Mouse (Mus musculus): Measurements from ENCODE around the gene Tmem18. TPM values are rescaled to one million over a fixed set of nuclear protein-coding genes. Genes with fewer than 3 reads are reported as not detected.

The Tmem18 gene
- 10 to 100 TPM; 34.6 to 37.5 TPM for total RNA-seq (2021)

- peak; percentile 83 to 84 for DNase-seq (ENCODE audit: low spot score in 2 of 2)
- intact Hi-C loops (cut with DNase I), result no loop called here
These were observed at the start of gene Tmem18 for GRCm38 (mm10) chr12:30584356-30584740. Gene Tmem18 (plus strand): TSS chr12:30584426.

DNA sequence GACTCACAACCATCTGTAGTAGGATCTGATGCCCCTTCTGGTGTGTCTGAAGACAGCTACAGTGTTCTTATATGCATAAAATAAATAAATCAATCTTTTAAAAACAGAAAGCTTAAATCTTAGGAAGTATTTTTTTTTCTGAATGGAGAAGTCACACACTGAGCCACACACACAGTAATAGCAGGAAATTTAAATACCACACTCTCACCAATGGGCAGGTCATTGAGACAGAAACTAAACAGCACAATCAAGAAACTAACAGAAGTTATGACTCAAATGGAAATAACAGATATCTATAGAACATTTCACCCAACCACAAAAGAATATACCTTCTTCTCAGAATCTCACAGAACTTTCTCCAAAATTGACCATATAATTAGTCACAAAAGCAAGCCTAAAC, 26.9 kb upstream of the Tmem18 start:
- intact Hi-C loops (cut with DNase I), result no loop called here
- DNase-seq (ENCODE audit: low spot score in 2 of 2), result no peak

DNA sequence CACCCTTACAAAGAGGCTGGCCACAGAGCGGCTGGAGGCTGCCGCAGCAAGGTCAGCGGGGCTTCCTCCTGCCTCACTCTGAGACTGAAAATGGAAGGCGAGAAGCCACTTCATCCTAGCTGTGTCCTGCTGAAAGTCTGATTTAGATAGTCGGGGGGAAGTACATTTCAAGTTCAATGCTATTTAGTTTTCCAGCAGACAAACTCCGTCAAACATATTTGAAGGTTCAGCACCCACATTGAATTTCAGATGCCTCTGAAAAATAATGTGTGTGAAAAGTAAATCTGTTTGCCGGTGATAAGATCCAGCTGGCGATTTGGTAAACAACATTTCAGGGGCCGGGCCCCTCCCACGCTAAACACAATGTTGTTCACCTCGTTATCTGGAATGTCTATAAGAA, 22.8 kb upstream of the Tmem18 start:
- intact Hi-C loops (cut with DNase I), result no loop called here
- no peak for DNase-seq (ENCODE audit: low spot score in 2 of 2)

DNA sequence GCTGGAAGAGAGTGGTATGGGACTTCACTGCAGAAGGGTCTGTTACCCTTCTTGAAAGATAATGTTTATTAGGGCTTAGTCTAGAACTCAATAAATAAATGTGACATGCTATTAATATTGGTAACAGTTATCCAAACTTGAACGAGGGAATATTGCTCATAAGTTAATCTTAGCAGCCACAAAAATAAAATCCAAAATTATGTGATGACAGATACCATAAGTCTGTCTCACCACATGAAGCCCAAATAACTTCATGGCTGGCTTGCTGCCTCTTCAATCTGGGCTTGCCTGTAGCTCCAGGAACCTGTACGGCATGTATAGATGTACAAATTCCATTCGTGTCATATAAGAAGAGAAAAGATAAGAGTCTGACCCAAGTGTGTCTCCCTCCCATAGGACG, 12.2 kb upstream of the Tmem18 start:
- intact Hi-C loops (cut with DNase I), result no loop called here
- no peak for DNase-seq (ENCODE audit: low spot score in 2 of 2)

GRCm38 (mm10) chr12:30575952-30576351, 8.3 kb upstream of the Tmem18 start:
- intact Hi-C loops (cut with DNase I), result loop anchor here (5.0 kb wide), 2 partner anchors 374 to 449 kb away; no protein-coding TSS in a partner anchor
- no peak for DNase-seq (ENCODE audit: low spot score in 2 of 2)

GRCm38 (mm10) chr12:30578019-30578418, 6.2 kb upstream of the Tmem18 start:
- DNase-seq (ENCODE audit: low spot score in 2 of 2), result peak; percentile 47 to 57
- intact Hi-C loops (cut with DNase I), result loop anchor here (2.0 to 5.0 kb wide), 4 partner anchors 205 to 527 kb away; partner anchors contain the start of gene Sntg2

DNA sequence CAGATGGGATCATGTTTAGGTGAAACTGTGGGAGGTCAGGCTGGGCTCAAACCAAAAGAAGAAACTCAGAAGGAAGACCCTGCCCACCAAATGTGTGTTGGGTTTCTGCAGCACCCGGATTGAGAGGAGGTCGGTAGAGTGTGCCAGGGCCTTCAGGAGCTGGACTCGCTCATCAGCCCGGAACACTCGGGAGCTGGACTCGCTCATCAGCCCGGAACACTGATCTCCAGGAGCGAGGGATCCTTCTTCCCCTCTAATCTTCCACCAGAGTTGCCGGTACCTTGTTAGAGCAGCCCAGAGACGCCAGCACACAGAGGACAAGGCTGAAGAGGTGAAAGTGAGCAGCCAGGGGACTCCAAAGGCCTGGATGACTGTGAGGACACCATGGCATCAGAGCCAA, 2.9 kb upstream of the Tmem18 start:
- intact Hi-C loops (cut with DNase I), result no loop called here
- DNase-seq (ENCODE audit: low spot score in 2 of 2), result no peak

- intact Hi-C loops (cut with DNase I), result no loop called here
- DNase-seq (ENCODE audit: low spot score in 2 of 2), result no peak
These were observed 455 bp upstream of the Tmem18 start for GRCm38 (mm10) chr12:30583586-30584355.

DNA sequence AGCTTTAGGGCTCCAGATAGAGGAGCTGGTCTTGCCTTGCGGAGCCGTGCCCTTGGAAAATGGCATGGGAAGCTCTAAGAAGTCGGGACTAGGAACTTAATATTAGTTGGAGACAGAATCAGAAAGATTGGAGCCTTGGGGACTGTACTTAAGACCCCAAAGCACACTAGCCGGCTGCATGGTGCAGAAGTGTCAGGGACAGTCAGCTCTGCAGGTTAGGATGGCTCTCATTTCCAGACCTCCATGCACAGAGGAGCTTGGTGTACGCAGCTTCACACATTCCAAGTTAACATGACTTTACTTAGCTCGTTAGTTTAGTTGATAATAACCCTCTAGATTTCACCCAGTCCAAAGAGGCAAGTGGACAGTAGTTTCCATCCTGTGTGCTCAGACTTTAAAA, 637 bp downstream of the Tmem18 start:
- no peak for DNase-seq (ENCODE audit: low spot score in 2 of 2)
- intact Hi-C loops (cut with DNase I), result no loop called here

GRCm38 (mm10) chr12:30591832-30592231, 7.6 kb downstream of the Tmem18 start:
- DNase-seq (ENCODE audit: low spot score in 2 of 2), result no peak
- intact Hi-C loops (cut with DNase I), result loop anchor here (10.0 kb wide), 1 partner anchor 103 kb away; no protein-coding TSS in a partner anchor

DNA sequence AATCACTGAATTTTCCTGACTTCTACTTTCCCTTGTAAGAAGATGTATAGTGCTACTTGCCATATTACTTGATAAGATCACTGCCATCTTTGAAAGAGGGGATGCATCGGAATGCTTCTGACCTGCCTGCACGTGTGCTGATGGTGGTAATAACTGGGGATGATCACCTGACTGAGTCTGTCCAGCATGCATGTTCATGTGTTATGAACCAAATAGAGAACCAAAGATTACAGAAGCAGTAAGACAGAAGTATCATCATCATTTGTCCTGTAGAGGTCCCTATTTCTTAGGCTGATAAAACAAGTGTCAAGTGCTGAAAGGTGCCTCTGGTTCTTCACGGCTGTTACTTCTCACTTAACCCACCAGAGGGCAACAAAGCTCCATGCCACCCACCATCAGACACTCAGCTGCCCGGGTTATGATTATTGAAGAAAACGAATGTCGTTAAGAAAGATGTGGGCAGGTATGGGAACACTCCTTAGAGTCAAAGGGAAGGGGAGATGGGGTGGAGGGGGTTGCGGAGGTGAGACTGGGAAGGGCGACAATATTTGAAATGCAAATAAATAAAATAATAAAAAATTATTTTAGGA, 12.7 kb downstream of the Tmem18 start:
- intact Hi-C loops (cut with DNase I), result loop anchor here (1.0 to 10.0 kb wide), 3 partner anchors 98 to 408 kb away; no protein-coding TSS in a partner anchor

DNA sequence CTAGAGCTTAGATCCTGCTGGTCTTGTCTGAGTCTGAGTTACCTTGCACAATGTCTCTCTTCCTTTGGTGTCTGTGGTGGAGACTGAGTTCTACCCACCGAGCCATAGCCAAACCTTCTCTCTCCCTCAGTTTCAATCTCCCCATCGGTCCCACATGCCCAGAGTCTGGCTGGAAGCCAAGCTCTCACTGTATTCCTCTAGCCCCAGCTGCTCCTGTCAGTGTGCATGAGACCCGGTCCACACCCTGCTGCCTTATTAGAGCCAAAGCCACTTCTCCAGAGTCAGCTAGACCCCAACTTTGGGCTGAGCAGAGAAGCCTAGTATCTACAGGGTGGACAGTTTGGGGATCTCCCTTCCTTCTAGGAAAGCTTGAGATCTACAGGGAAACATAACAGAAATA, 14.7 kb downstream of the Tmem18 start:
- intact Hi-C loops (cut with DNase I), result loop anchor here (10.0 kb wide), 1 partner anchor 96 kb away; no protein-coding TSS in a partner anchor
- DNase-seq (ENCODE audit: low spot score in 2 of 2), result no peak

More for the DNA sequence above, 12.7 kb downstream of the Tmem18 start:
- peak; percentile 26 to 61 for DNase-seq (ENCODE audit: low spot score in 2 of 2)

DNA sequence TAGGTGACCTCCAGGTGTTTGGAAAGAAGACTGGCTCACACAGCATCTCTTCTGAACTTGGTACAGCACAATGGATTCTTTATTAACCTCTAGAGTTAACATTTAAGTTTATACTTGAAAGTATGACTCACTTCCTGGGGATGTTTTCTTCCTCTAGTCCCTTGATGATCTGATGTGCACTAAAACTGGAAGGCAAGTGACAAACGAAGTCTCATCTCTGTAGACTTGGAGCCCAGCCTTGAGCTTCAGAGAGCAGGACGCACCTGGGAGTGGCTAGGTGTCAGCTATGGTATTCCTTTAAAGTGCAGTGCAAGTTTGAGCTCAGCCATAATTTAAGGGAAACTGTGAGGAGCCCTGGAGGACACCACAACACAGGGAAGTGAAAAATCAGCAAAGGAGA, 15.2 kb downstream of the Tmem18 start:
- intact Hi-C loops (cut with DNase I), result loop anchor here (10.0 kb wide), 1 partner anchor 95 kb away; no protein-coding TSS in a partner anchor
- no peak for DNase-seq (ENCODE audit: low spot score in 2 of 2)

DNA sequence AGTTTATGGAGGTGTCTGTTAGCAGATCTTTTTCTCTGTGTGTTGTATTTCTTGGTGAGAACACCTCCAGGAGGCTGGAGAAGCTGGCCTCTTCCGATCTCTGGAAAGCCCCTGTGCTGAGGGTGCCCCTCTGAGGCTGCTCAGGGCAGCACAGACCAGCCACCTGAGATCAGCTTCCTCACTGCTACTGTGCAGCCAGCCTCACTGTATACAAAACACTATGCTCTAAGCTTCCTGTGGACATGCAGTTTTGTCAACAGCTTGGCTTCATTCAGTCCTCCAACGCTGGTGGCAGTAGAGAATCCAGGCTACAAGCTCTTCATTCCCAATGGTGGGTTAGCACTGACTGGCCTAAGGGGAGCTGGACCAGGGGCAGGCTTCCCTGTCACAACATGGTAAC, 15.8 kb downstream of the Tmem18 start:
- no peak for DNase-seq (ENCODE audit: low spot score in 2 of 2)
- intact Hi-C loops (cut with DNase I), result loop anchor here (10.0 kb wide), 1 partner anchor 95 kb away; no protein-coding TSS in a partner anchor

- no peak for DNase-seq (ENCODE audit: low spot score in 2 of 2)
These were observed 19.8 kb downstream of the Tmem18 start for GRCm38 (mm10) chr12:30604012-30604411.

GRCm38 (mm10) chr12:30604876-30605275, 20.6 kb downstream of the Tmem18 start:
- DNase-seq (ENCODE audit: low spot score in 2 of 2), result no peak

More at GRCm38 (mm10) chr12:30604012-30604411, 19.8 kb downstream of the Tmem18 start:
- intact Hi-C loops (cut with DNase I), result no loop called here

DNA sequence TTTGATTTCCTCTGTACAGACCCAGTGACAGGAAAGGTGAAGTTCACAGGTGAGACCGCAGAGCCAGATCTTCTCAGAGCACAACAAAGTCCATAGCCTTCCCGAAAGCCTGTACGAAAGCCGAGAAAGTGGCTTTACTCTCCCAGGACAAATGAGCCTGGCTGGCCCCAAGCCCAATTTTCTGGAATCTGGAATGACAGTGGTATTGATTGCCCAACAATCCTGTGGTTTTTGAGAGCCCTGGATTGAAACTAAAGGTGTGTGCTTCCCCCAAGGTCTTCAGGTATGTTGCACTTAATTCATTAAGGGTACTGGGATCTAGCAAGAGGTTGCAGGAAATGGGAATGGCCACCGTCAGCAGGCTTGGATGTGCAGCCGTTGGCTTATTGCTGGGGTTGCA, 21.7 kb downstream of the Tmem18 start:
- no peak for DNase-seq (ENCODE audit: low spot score in 2 of 2)
- intact Hi-C loops (cut with DNase I), result no loop called here

More at GRCm38 (mm10) chr12:30604876-30605275, 20.6 kb downstream of the Tmem18 start:
- intact Hi-C loops (cut with DNase I), result no loop called here

DNA sequence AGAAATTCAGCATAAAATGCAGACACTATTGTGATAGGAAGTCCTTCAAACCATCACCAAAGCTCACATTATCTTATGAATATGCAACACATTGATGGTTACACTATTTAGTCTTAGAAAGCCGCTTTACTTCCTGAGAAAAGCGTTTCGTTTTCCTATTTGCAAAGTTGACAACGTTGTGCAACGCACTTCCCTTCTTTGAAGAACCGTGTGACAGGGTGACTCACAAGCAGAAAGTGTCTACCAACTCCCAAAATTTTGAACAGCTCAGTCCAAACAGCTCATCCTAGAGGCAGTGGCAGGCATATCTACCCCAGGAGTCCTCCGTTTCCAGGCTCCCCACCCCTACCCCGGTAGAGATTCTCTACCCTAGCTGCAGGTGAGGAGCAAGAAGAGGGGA, 22.5 kb downstream of the Tmem18 start:
- no peak for DNase-seq (ENCODE audit: low spot score in 2 of 2)
- intact Hi-C loops (cut with DNase I), result no loop called here

GRCm38 (mm10) chr12:30618425-30618824, 34.2 kb downstream of the Tmem18 start:
- intact Hi-C loops (cut with DNase I), result no loop called here
- DNase-seq (ENCODE audit: low spot score in 2 of 2), result peak in 1 of 2 experiments; percentile 8

DNA sequence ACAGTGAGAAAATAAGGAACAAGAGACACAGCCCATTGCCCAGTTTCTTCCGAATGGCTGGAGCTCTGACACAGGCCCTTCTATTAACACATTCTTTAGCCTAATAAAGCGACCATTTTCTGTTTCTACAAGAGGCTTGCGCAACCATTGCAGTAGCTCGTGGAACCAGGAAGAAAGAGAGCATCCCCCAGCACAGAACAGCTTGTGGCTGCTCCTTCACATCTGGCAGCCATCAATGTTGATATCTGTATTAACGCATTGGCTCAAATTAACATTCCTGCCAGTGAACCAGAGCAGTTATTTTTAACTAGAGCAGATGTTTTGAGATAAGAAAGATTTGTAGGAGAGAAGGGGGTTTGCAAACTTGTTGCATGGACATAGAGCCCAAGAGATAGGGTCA, 44.2 kb downstream of the Tmem18 start:
- intact Hi-C loops (cut with DNase I), result no loop called here

DNA sequence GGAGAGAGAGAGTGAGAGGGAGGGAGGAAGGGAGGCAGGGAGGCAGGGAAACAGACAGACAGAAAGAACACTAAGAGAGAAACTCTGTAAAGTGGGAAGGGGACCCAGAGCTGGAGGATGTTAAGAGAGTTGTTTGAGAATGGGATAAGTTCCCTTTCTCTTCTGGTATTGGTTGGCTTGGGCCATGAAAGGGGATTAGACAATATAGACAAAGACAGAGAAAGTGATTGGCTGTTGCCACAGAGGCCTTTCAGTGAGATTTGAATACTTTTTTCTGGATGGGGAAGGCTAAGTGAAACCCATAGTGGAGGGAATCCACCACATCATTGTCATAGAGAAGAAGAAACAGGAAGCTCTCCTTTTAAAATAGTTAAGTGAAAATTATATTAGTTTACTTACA, 50.3 kb downstream of the Tmem18 start:
- intact Hi-C loops (cut with DNase I), result no loop called here
- DNase-seq (ENCODE audit: low spot score in 2 of 2), result no peak

More for the DNA sequence above, 44.2 kb downstream of the Tmem18 start:
- no peak for DNase-seq (ENCODE audit: low spot score in 2 of 2)

Measured in left cerebral cortex, postnatal 36 days (tissue).